Mouse (Mus musculus) left cerebral cortex, adult 8-10 months (tissue): ENCODE data around the gene Btbd9. TPM values are rescaled to one million over a fixed set of nuclear protein-coding genes. Genes with fewer than 3 reads are reported as not detected.

ENCODE experiments used
- DNase-seq, 2 experiments: peaks; one replicate each; pipeline ENCODE4 v3.0.0; 2022; ENCODE audit warnings: low spot score in 2 of 2
- total RNA-seq, 4 experiments: library from RNA; stranded (reverse); gene quantifications; 2 replicates each; pipeline ENCODE4 v1.2.4; 2022

The Btbd9 gene
- total RNA-seq, 4 experiments from 2014 or later, result 85.1 to 103 (median 92.1) TPM

GRCm38 (mm10) chr17:30456293-30456692 lies 120.0 kb downstream of the Btbd9 start:
- DNase-seq, result no peak

GRCm38 (mm10) chr17:30454862-30455243 lies 121.4 kb downstream of the Btbd9 start:
- peak in 1 of 2 experiments; percentile 70 for DNase-seq

- no peak for DNase-seq
These were observed 122.0 kb downstream of the Btbd9 start for GRCm38 (mm10) chr17:30454155-30454861.

- no peak for DNase-seq
These were observed 123.0 kb downstream of the Btbd9 start for GRCm38 (mm10) chr17:30453272-30453671.

GRCm38 (mm10) chr17:30452363-30452762 lies 123.9 kb downstream of the Btbd9 start:
- DNase-seq, result no peak

GRCm38 (mm10) chr17:30448562-30448961 lies 127.7 kb downstream of the Btbd9 start:
- DNase-seq, result no peak

GRCm38 (mm10) chr17:30445805-30446441 lies 130.4 kb downstream of the Btbd9 start:
- no peak for DNase-seq

- no peak for DNase-seq
These were observed 136.6 kb downstream of the Btbd9 start for GRCm38 (mm10) chr17:30439702-30440101.

- no peak for DNase-seq
These were observed 137.5 kb downstream of the Btbd9 start for GRCm38 (mm10) chr17:30438786-30439185.

GRCm38 (mm10) chr17:30436021-30436461 lies 140.2 kb downstream of the Btbd9 start:
- no peak for DNase-seq

- no peak for DNase-seq
These were observed 140.8 kb downstream of the Btbd9 start for GRCm38 (mm10) chr17:30435478-30435877.

- DNase-seq, result no peak
These were observed 144.2 kb downstream of the Btbd9 start for GRCm38 (mm10) chr17:30432094-30432493.

GRCm38 (mm10) chr17:30430961-30431640 lies 145.2 kb downstream of the Btbd9 start:
- DNase-seq, result no peak

GRCm38 (mm10) chr17:30428661-30429060 lies 147.6 kb downstream of the Btbd9 start:
- no peak for DNase-seq

- DNase-seq, result no peak
These were observed 152.9 kb downstream of the Btbd9 start for GRCm38 (mm10) chr17:30423256-30423852.

GRCm38 (mm10) chr17:30422278-30422677 lies 154.0 kb downstream of the Btbd9 start:
- DNase-seq, result no peak

- no peak for DNase-seq
These were observed 155.0 kb downstream of the Btbd9 start for GRCm38 (mm10) chr17:30421256-30421655.

- DNase-seq, result no peak
These were observed 156.8 kb downstream of the Btbd9 start for GRCm38 (mm10) chr17:30419494-30419893.

GRCm38 (mm10) chr17:30418510-30418909 lies 157.8 kb downstream of the Btbd9 start:
- no peak for DNase-seq

- no peak for DNase-seq
These were observed 159.2 kb downstream of the Btbd9 start for GRCm38 (mm10) chr17:30417106-30417505.

GRCm38 (mm10) chr17:30415693-30416092 lies 160.6 kb downstream of the Btbd9 start:
- DNase-seq, result no peak

- no peak for DNase-seq
These were observed 163.3 kb downstream of the Btbd9 start for GRCm38 (mm10) chr17:30412991-30413390.
